Mouse (Mus musculus): ENCODE measurements around the gene Pold3. TPM values are rescaled to one million over a fixed set of nuclear protein-coding genes. Genes with fewer than 3 reads are reported as not detected.
"Not testable (repeated sequence)": the region's sequence is repeated elsewhere in the genome, so short reads cannot be mapped to it uniquely, and the experiment has no call there.

Gene Pold3
- total RNA-seq, 2 experiments from 2014 or later, result 25.1 to 26.0 TPM

- no peak for DNase-seq (ENCODE audit: low spot score in 2 of 2)
These were observed 7.5 kb downstream of the Pold3 start for GRCm38 (mm10) chr7:100113821-100114220.

GRCm38 (mm10) chr7:100111506-100111905 is 9.9 kb downstream of the Pold3 start:
- DNase-seq (ENCODE audit: low spot score in 2 of 2), result no peak

GRCm38 (mm10) chr7:100108341-100108740 is 13.0 kb downstream of the Pold3 start:
- no peak for DNase-seq (ENCODE audit: low spot score in 2 of 2)

GRCm38 (mm10) chr7:100104677-100105076 is 16.7 kb downstream of the Pold3 start:
- DNase-seq (ENCODE audit: low spot score in 2 of 2), result no peak

- DNase-seq (ENCODE audit: low spot score in 2 of 2), result no peak
These were observed 21.3 kb downstream of the Pold3 start for GRCm38 (mm10) chr7:100100031-100100595.

- no peak for DNase-seq (ENCODE audit: low spot score in 2 of 2)
These were observed 34.5 kb downstream of the Pold3 start for GRCm38 (mm10) chr7:100086891-100087290.

- no peak for DNase-seq (ENCODE audit: low spot score in 2 of 2)
These were observed 35.1 kb downstream of the Pold3 start for GRCm38 (mm10) chr7:100086159-100086755.

- DNase-seq (ENCODE audit: low spot score in 2 of 2), result no peak
These were observed 37.6 kb downstream of the Pold3 start for GRCm38 (mm10) chr7:100083812-100084211.

GRCm38 (mm10) chr7:100082836-100083235 is 38.5 kb downstream of the Pold3 start:
- no peak for DNase-seq (ENCODE audit: low spot score in 2 of 2)

- no peak for DNase-seq (ENCODE audit: low spot score in 2 of 2)
These were observed 41.1 kb downstream of the Pold3 start for GRCm38 (mm10) chr7:100080087-100080781.

GRCm38 (mm10) chr7:100077071-100077470 is 44.3 kb downstream of the Pold3 start:
- no peak for DNase-seq (ENCODE audit: low spot score in 2 of 2)

- no peak for DNase-seq (ENCODE audit: low spot score in 2 of 2)
These were observed 45.1 kb downstream of the Pold3 start for GRCm38 (mm10) chr7:100076296-100076695.

GRCm38 (mm10) chr7:100073959-100074358 is 47.4 kb downstream of the Pold3 start:
- peak in 1 of 2 experiments; percentile 58 for DNase-seq (ENCODE audit: low spot score in 2 of 2)

GRCm38 (mm10) chr7:100052991-100053390 is 68.4 kb downstream of the Pold3 start:
- DNase-seq (ENCODE audit: low spot score in 2 of 2), result not testable (repeated sequence)

GRCm38 (mm10) chr7:100051904-100052303 is 69.5 kb downstream of the Pold3 start:
- DNase-seq (ENCODE audit: low spot score in 2 of 2), result no peak

- DNase-seq (ENCODE audit: low spot score in 2 of 2), result no peak
These were observed 74.9 kb downstream of the Pold3 start for GRCm38 (mm10) chr7:100046486-100046885.

GRCm38 (mm10) chr7:100043605-100044031 is 77.7 kb downstream of the Pold3 start:
- no peak for DNase-seq (ENCODE audit: low spot score in 2 of 2)

GRCm38 (mm10) chr7:100043096-100043495 is 78.3 kb downstream of the Pold3 start:
- no peak for DNase-seq (ENCODE audit: low spot score in 2 of 2)

- no peak for DNase-seq (ENCODE audit: low spot score in 2 of 2)
These were observed 79.2 kb downstream of the Pold3 start for GRCm38 (mm10) chr7:100042120-100042519.

GRCm38 (mm10) chr7:100036495-100036894 is 84.9 kb downstream of the Pold3 start:
- no peak for DNase-seq (ENCODE audit: low spot score in 2 of 2)

- no peak for DNase-seq (ENCODE audit: low spot score in 2 of 2)
These were observed 85.3 kb downstream of the Pold3 start for GRCm38 (mm10) chr7:100036050-100036449.

GRCm38 (mm10) chr7:100034815-100035463 is 86.4 kb downstream of the Pold3 start:
- no peak for DNase-seq (ENCODE audit: low spot score in 2 of 2)

All from gastrocnemius, postnatal 4 days (tissue).